Mouse (Mus musculus) liver, postnatal 0 days (tissue): ENCODE measurements around the gene Cfap45. TPM values are rescaled to one million over a fixed set of nuclear protein-coding genes. Genes with fewer than 3 reads are reported as not detected.
A peak's percentile ranks its signal among the peaks of the same experiment; 100 is the strongest.

Experiments used
- ATAC-seq: fragments of 200-750 bp; cut with Nextera tagmentation; 2 replicates; pipeline ENCODE4 v1.8.0; 2017; ENCODE audit warnings: mild to moderate bottlenecking, moderate library complexity
- DNase-seq: peaks from one replicate; pipeline ENCODE4 v3.0.0-alpha.2; 2016
- H3K27ac ChIP-seq: fragments of 300-500 bp; sonication (generic); 2 replicates; pipeline ENCODE4 v1.5.1; 2014; ENCODE audit warnings: antibody characterized with exemption, moderate library complexity, mild to moderate bottlenecking, low read depth
- H3K27me3 ChIP-seq: fragments of 300-500 bp; sonication (generic); 2 replicates; pipeline ENCODE4 v1.6.1; 2014; ENCODE audit warnings: low read length, control low read depth, mixed read lengths; ENCODE audit not compliant: insufficient read depth
- H3K36me3 ChIP-seq: fragments of 300-500 bp; sonication (generic); replicated peaks from 2 replicates; pipeline ENCODE4 v1.6.1; 2014; ENCODE audit warnings: mild to moderate bottlenecking, control low read depth, low read length, moderate library complexity, mixed read lengths; ENCODE audit not compliant: insufficient read depth
- H3K4me1 ChIP-seq: fragments of 300-500 bp; sonication (generic); 2 replicates; pipeline ENCODE4 v1.6.1; 2014; ENCODE audit warnings: antibody characterized with exemption, mild to moderate bottlenecking, control low read depth; ENCODE audit not compliant: insufficient read depth
- H3K4me2 ChIP-seq: fragments of 300-500 bp; sonication (generic); 2 replicates; pipeline ENCODE4 v1.6.1; 2014; ENCODE audit warnings: low read depth, mild to moderate bottlenecking, low read length, moderate library complexity, mixed read lengths
- H3K4me3 ChIP-seq: fragments of 300-500 bp; sonication (generic); 2 replicates; pipeline ENCODE4 v1.5.1; 2014; ENCODE audit warnings: low read depth, low read length
- H3K9ac ChIP-seq: fragments of 300-500 bp; sonication (generic); replicated peaks from 2 replicates; pipeline ENCODE4 v1.6.1; 2014; ENCODE audit warnings: mild to moderate bottlenecking, moderate library complexity
- H3K9me3 ChIP-seq: fragments of 300-500 bp; sonication (generic); 2 replicates; pipeline ENCODE4 v1.6.1; 2016; ENCODE audit warnings: mild to moderate bottlenecking, control low read depth, low read length, mixed read lengths
- CTCF ChIP-seq: sonication (generic); IDR thresholded peaks from 2 replicates; pipeline ENCODE4 v1.5.1; 2016; ENCODE audit warnings: antibody characterized with exemption, low read depth
- EP300 ChIP-seq: IDR thresholded peaks from 2 replicates; pipeline ENCODE4 v1.6.1; 2016; ENCODE audit warnings: antibody characterized with exemption, low read depth, mild to moderate bottlenecking
- WGBS: fragments of 180-500 bp; shearing (Covaris S2); extraction: QIAGEN DNeasy Blood & Tissue Kit; methylation state at CpG from one replicate; pipeline ENCODE4 v1.1.7; 2014; ENCODE audit not compliant: insufficient replicate concordance; 5-methylcytosine and 5-hydroxymethylcytosine counted together
- polyA plus RNA-seq: library from polyadenylated mRNA; unstranded; fragments of >200 nt; fragmentation: Nextera tagmentation; extraction: Ambion mirVana; gene quantifications from 2 replicates; pipeline ENCODE4 v1.2.1, GENCODE M21; 2015

Cfap45 gene
- polyA plus RNA-seq, 1 experiment from 2014 or later, result 0.32 TPM

GRCm38 (mm10) chr1:172519644-172520043 is 957 bp upstream of the Cfap45 start:
- Histone ChIP-seq H3K4me2 (no peak overlapping the region), H3K9me3 (peaks cover 8% of the 10 kb centered on the region; the same call in 1 of the 2 replicates), H3K4me3 (no peak overlapping the region), H3K27me3 (no peaks in the 10 kb centered on the region), H3K27ac (no peak overlapping the region), H3K4me1 (peaks cover 15% of the 10 kb centered on the region), H3K36me3 (no peaks in the 10 kb centered on the region), H3K9ac (no peak overlapping the region)
- 57% methylated on average over 6 of the region's 6 CpGs for WGBS
- TF ChIP-seq EP300 (no peak), CTCF (no peak)
- no peak for ATAC-seq
- no peak for DNase-seq

- H3K4me1 ChIP-seq, result peaks cover 23% of the 10 kb centered on the region
- ATAC-seq (no peak), DNase-seq (no peak)
- H3K27me3 ChIP-seq, result no peaks in the 10 kb centered on the region
- no peak overlapping the region for H3K9ac ChIP-seq
- H3K4me2 ChIP-seq, result no peak overlapping the region
- 43% methylated on average over 7 of the region's 7 CpGs for WGBS
- no peak overlapping the region for H3K27ac ChIP-seq
- H3K36me3 ChIP-seq, result no peaks in the 10 kb centered on the region
- peaks cover 5% of the 10 kb centered on the region; the same call in 1 of the 2 replicates for H3K9me3 ChIP-seq
- H3K4me3 ChIP-seq, result no peak overlapping the region
- no peak for TF ChIP-seq CTCF
- TF ChIP-seq EP300, result no peak
Measured at GRCm38 (mm10) chr1:172522524-172522923, 1.9 kb downstream of the Cfap45 start.

- H3K4me3 ChIP-seq, result no peak overlapping the region
- ATAC-seq, result no peak
- WGBS, result 56% methylated on average over 12 of the region's 12 CpGs
- H3K9me3 ChIP-seq, result no peaks in the 10 kb centered on the region
- H3K36me3 ChIP-seq, result no peaks in the 10 kb centered on the region
- H3K9ac ChIP-seq, result no peak overlapping the region
- H3K4me2 ChIP-seq, result no peak overlapping the region
- no peaks in the 10 kb centered on the region for H3K27me3 ChIP-seq
- TF ChIP-seq EP300, result no peak
- no peak for TF ChIP-seq CTCF
- DNase-seq, result no peak
- H3K27ac ChIP-seq, result no peak overlapping the region
- peaks cover 23% of the 10 kb centered on the region for H3K4me1 ChIP-seq
Measured at GRCm38 (mm10) chr1:172523699-172524101, 3.1 kb downstream of the Cfap45 start.

- Histone ChIP-seq H3K9ac (no peak overlapping the region), H3K27me3 (peaks cover 5% of the 10 kb centered on the region; the same call in 1 of the 2 replicates), H3K27ac (peak overlapping the region; percentile 57), H3K4me3 (0 out of 2 replicates have a peak overlapping the region, but pooled peaks have one; percentile 6), H3K4me1 (peaks cover 23% of the 10 kb centered on the region), H3K4me2 (peak overlapping the region; percentile 60), H3K9me3 (no peaks in the 10 kb centered on the region), H3K36me3 (no peaks in the 10 kb centered on the region)
- TF ChIP-seq EP300, result peak; percentile 41; the same call in 1 of the 2 replicates
- peak; percentile 37; the same call in 1 of the 2 replicates for TF ChIP-seq CTCF
- ATAC-seq (peak; percentile 39), DNase-seq (no peak)
- WGBS, result 18% methylated on average over 15 of the region's 15 CpGs
Measured at GRCm38 (mm10) chr1:172525027-172525764, 4.6 kb downstream of the Cfap45 start.

GRCm38 (mm10) chr1:172525971-172526370 is 5.4 kb downstream of the Cfap45 start:
- H3K4me3 ChIP-seq, result peak overlapping the region; percentile 13; the same call in 1 of the 2 replicates
- H3K4me1 ChIP-seq, result peaks cover 20% of the 10 kb centered on the region
- peaks cover 5% of the 10 kb centered on the region; the same call in 1 of the 2 replicates for H3K27me3 ChIP-seq
- TF ChIP-seq EP300, result no peak
- TF ChIP-seq CTCF, result no peak
- no peak for DNase-seq
- no peaks in the 10 kb centered on the region for H3K36me3 ChIP-seq
- H3K9ac ChIP-seq, result no peak overlapping the region
- H3K4me2 ChIP-seq, result peak overlapping the region; percentile 60
- peak overlapping the region; percentile 64; the same call in 1 of the 2 replicates for H3K27ac ChIP-seq
- H3K9me3 ChIP-seq, result no peaks in the 10 kb centered on the region
- ATAC-seq, result no peak; the same call in 1 of the 2 replicates
- WGBS, result 22% methylated on average over 7 of the region's 7 CpGs

GRCm38 (mm10) chr1:172526380-172527081 is 5.9 kb downstream of the Cfap45 start:
- Histone ChIP-seq H3K4me2 (peak overlapping the region; percentile 60), H3K9me3 (no peaks in the 10 kb centered on the region), H3K27ac (peak overlapping the region; percentile 64; the same call in 1 of the 2 replicates), H3K36me3 (no peaks in the 10 kb centered on the region), H3K4me3 (peak overlapping the region; percentile 29), H3K27me3 (peaks cover 7% of the 10 kb centered on the region), H3K9ac (no peak overlapping the region), H3K4me1 (peaks cover 16% of the 10 kb centered on the region)
- ATAC-seq (peak; percentile 48), DNase-seq (peak; percentile 60)
- 12% methylated on average over 23 of the region's 23 CpGs for WGBS
- TF ChIP-seq CTCF, result no peak
- TF ChIP-seq EP300, result 0 out of 2 replicates have a peak, but pooled peaks have one; percentile 38
